Mouse (Mus musculus): ENCODE results near the gene Vmn2r74.

Gene Vmn2r74

DNA sequence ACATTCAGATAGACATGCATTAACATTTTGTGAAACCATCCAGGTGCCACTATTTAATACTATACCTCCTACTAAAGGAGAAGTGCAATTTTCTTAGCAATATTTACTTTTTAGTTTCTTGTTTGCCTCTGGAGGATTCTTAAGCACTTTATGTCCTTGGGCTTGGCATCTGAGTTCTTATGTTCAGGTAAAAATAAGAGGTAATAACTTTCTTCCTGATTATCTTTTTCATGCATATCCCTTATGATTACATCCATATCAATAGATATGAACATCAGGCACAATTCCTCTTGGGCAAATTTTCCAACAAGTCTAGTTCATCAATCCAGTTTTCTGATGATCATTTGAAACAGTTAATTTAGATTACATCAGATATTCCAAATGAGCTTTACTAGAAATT is at the start of gene Vmn2r74:
Vmn2r74 (minus strand) TSS at position 101 of the 400 bp plus-strand sequence.
- DNase-seq (ENCODE audit: low read depth): no peak

DNA sequence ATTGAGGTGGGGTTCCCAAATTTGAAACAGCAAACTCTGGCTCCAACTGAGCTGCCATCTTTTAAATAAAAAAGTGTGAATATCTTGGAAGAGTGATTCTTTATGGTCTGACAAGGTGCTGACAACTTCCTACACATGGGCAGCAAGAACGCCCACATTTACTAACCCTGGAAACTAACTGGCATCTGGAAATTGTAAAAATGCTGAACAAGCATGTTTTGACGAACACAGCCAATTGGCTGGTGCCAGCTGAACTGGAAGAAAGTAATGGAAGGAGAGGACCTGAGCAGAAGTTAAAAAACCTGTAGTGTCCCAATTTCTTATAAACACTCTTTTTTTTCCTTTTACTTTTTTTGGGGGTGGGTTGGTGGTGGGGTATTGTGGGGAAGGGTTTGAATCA is 46.1 kb upstream of the Vmn2r74 start:
- DNase-seq (ENCODE audit: low read depth): no peak

All from 416B (cell line).